Mouse (Mus musculus) spleen, adult 2 months (tissue): ENCODE measurements around the gene Gm10273.

Source experiments
- CTCF ChIP-seq: fragments of 200-500 bp; IDR thresholded peaks from 2 replicates; pipeline ENCODE4 v1.5.1; 2011; ENCODE audit warnings: mild to moderate bottlenecking, inconsistent platforms; ENCODE audit not compliant: insufficient read depth, insufficient read length, insufficient replicate concordance; ENCODE audit errors: extremely low read depth
- POLR2A ChIP-seq: fragments of 200-500 bp; IDR thresholded peaks from 2 replicates; pipeline ENCODE4 v1.6.1; 2011; ENCODE audit warnings: low read depth, low read length, inconsistent platforms

GRCm38 (mm10) chr10:59443212-59443611 lies 47.8 kb downstream of the Gm10273 start:
- no peak for TF ChIP-seq CTCF
- TF ChIP-seq POLR2A, result no peak
